Comparison of ENCODE assay signal across 14 mouse cellular contexts in the genomic region with DNA sequence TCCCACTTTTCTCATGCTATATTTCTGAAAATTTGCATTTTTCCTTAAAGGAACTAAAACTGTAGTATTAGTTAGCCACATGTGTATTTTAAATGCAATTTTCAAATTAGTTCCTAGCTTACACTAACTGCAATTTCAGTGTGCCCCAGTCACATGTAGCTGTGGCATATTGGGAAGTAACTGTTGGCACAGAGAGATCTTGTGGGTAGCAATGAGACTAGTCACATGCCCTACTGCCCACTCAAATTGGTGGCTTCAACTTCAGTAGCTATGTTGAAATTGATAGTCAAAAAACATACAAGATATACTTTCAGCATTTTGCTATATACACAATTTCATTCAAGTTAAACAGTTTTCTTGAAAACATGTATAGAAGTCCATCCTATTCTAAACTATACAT.
"Had no signal": no experiment of that assay in that cellular context is flagged by ENCODE, and none has a peak within 500 bp of the region (broad histone marks: within the 10 kb centered on the region; RNA-seq: fewer than 3 reads in every experiment).

No protein-coding gene starts in this region.

- H3K9me3 ChIP-seq: limb, embryonic 12.5 days; midbrain, embryonic 10.5 days; neural tube, embryonic 12.5 days had no signal

- DNase-seq: kidney, adult 8-10 months; kidney, postnatal 25 days; layer of hippocampus, adult 9-11 months; layer of hippocampus, postnatal 36 days; liver; lung, embryonic 14.5 days; midbrain, embryonic 14.5 days; thymus, adult 18-20 months; thymus, postnatal 14 days had no signal

- H3K4me2 ChIP-seq: limb, embryonic 12.5 days; lung, embryonic 14.5 days; neural tube, embryonic 12.5 days had no signal

- H3K27me3 ChIP-seq: limb, embryonic 12.5 days; neural tube, embryonic 12.5 days had no signal

- ATAC-seq: intestine, postnatal 0 days had no signal

- H3K36me3 ChIP-seq: limb, embryonic 12.5 days; midbrain, embryonic 10.5 days; neural tube, embryonic 12.5 days had no signal

- H3K4me3 ChIP-seq: limb, embryonic 12.5 days; midbrain, embryonic 10.5 days; neural tube, embryonic 12.5 days had no signal

- H3K27ac ChIP-seq: limb, embryonic 12.5 days; liver, embryonic 14.5 days; midbrain, embryonic 10.5 days; neural tube, embryonic 12.5 days had no signal

- H3K4me1 ChIP-seq: limb, embryonic 12.5 days; midbrain, embryonic 10.5 days; neural tube, embryonic 12.5 days had no signal

- H3K9ac ChIP-seq: limb, embryonic 12.5 days; liver, embryonic 14.5 days; lung, embryonic 14.5 days; neural tube, embryonic 12.5 days had no signal
